Mouse (Mus musculus) neural tube, embryonic 10.5 days (tissue): ENCODE data around the gene Slc22a5.

Source experiments
- DNase-seq: peaks from one replicate; pipeline ENCODE4 v3.0.0-alpha.2; 2017; ENCODE audit warnings: low spot score; ENCODE audit errors: extremely low spot score

The Slc22a5 gene

DNA sequence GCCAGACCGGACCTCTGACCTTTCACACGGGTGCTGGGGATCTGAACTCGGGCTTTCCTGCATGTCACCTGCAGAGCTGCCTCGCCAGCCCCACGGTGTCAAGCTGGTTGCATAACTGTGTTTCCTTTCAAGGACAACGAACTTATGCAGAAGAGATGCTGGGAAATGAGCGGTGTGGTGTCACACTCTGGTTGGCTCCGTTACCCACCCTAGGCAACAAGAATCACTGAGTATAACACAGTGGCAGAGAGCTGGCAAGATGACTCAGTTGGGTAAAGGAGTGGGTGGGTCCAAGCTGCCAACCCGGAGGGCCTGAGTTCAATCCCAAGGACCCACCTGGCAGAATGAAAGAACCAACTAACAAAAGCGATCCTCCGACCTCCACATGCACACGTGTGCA lies 49.9 kb downstream of the Slc22a5 start:
- DNase-seq: no peak

DNA sequence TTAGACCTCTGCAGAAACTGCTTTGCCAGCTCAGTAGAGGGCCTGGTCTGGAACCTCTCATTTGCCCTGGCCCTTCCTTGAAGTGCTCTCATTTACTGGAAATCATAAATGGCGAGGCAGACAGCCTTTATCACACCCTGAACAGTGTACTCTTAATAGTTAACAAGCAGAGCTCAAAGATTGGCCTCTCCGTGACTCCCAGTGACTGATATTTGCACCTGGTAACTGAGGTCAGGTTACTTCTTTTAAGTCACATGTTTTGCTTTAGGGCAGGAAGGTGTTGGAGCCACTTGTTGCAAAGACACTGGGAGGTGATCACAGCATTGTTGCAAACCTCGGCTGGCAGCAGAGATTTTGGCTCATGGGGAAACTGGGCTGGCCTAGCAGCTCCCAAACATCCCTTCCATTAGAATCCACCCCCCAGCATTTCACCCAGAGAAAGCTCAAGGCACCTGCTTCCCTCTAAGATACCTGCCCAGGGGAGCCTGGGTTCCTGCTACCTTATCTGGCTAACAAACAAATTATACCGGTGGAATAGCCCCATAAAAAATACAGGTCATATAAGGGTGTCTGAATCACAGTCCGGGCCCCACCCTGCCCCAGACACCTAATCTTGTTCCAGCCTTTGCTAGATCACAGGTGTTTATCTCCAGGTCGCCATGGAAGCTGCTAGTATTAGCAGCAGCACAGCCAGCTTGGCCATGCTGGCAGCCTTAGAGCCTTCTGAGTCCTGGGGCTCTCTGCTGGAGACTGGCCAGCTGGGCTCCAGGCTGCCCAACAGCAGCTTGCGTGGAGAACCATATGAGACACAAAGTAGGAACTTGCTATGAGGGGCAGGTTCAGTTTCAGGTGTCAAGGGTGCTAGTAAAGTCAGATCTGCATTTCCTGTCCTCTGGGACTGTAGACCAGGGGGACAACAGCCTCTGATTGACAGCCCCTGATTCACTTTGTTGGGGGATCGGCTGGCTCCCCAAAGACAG lies 51.5 kb downstream of the Slc22a5 start:
- DNase-seq: no peak

DNA sequence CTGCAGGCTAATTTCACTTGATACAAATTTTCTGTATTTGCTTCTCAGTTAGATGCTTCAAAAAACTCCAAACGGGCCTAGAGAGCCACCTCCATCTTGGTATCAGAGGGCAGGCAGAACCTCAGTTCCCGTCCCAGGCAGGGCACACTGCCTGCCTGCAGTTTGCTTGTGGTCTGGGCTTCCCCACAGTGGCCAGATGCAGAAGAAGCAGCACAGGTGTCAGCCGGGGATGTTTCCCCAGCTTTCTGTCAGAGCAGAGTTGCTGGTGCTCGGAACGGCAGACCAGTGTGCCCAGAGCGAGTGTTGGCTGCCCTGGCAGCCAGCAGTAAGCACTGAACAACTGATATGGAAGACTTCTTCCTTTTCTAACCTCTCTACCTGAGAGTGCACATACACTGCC lies 52.3 kb downstream of the Slc22a5 start:
- DNase-seq: no peak

DNA sequence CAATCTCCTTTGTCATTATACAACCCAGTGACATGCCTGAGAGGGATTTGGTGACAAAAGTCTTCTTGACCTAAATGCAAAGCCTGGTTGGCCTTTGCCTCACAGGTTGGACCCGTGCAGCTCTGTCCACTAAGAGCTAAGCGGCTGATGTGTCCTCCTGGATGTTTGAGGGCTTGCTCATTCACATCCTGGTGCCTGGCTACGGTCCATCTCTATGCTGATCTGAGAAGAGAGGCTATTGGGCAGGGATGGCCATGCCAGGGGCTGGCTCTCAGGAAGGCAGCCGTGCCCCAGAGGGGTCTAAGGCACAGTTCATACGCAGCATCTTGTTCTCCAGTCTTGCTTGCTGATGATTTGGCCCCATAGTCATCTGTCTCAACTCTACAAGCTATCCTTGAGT lies 53.7 kb downstream of the Slc22a5 start:
- no peak for DNase-seq

DNA sequence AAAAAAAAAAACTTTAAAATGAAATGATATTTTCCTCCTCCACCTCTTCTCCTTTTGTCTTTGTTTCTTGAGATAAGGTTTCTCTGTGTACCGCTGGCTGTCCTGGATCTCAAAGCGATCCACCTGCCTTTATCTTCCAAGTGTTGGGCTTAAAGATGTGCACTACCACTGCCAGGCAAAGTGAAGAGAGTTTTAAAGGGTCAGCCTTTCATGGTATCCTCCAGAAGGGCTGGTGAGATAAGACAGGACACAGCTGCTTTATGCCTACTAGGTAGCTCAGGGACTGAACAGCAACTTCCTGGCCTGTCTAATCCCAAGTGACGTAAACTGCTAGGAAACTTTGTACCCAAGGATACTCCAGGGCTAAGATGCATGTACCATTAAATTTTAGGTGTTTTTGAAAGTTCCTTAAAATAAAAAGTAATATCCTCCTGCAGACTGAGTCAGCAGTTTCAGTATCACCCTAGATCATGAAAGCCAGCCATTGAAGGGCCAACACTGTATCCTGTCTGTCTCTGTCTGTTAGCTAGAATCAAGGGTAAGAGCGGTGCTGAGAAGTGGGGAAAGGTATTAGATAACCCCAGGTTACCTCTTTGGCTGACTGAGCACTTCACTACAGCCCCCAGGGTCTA lies 56.0 kb downstream of the Slc22a5 start:
- no peak for DNase-seq

DNA sequence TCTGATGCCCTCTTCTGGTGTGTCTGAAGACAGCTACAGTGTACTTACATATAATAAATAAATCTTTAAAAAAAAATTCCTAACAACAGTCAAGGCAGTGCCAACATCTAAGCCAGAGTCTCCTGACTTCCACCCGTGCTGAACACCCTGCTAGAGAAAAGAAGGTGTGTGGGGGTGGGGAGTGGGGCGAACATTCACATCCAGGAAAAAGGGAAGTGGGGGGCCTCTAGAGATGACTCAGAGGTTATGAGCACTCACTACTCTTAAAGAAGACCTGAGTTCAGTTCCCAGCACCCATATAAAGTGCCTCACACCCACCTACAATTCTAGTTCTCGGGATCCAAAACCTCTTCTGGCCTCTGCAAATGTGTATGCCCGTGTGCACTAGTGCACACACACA lies 66.1 kb downstream of the Slc22a5 start:
- no peak for DNase-seq

DNA sequence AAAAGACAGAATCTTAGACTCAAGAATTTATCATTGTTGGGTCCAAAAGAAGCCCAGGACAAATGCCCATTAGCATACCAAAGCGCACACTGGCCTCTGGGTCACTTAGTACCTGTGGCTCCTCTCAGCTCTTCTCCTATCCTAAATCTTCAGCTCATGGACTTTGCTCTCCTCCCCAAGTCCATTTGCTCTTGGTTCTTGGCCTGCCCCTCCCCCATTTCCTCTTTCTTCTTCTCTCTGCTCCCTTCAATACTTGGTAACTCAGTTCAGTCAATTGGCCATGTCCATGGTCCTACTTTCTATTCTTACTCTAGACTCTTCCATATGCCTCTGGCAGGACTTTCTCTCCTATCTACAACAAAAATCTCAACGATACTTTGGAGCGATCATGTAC lies 69.5 kb downstream of the Slc22a5 start:
- no peak for DNase-seq

DNA sequence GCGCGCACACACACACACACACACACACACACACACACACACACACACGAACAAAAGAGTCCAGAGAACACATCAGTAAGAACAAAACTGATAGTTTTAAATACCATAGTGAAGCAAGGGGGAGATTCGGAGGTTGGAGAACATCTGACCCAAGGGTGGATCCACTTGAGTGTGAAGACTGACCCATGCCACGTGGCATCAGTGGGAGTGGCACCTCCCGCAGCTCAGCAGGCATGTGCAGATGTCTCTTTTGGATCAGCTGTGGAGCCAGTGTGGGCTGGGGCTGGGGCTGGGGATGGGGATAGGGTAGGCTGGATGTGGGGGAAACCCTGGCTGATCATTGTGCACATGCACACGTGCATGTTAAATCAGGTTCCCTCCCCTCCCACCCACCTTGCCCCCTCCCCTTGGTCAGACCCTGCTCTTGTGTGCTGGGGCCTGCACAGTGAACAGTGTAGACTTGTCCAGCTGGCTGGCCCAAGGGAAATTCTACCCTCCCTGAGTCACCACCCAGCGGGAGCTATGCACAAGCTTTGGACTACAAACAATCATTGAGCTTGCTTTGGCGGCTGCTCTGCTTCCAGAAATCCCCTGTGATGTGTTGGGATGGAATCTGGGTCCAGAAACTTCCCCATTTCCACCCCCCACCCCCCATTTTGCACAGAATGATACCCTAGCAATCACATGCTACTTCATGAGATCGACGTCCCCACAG lies 70.1 kb downstream of the Slc22a5 start:
- no peak for DNase-seq

DNA sequence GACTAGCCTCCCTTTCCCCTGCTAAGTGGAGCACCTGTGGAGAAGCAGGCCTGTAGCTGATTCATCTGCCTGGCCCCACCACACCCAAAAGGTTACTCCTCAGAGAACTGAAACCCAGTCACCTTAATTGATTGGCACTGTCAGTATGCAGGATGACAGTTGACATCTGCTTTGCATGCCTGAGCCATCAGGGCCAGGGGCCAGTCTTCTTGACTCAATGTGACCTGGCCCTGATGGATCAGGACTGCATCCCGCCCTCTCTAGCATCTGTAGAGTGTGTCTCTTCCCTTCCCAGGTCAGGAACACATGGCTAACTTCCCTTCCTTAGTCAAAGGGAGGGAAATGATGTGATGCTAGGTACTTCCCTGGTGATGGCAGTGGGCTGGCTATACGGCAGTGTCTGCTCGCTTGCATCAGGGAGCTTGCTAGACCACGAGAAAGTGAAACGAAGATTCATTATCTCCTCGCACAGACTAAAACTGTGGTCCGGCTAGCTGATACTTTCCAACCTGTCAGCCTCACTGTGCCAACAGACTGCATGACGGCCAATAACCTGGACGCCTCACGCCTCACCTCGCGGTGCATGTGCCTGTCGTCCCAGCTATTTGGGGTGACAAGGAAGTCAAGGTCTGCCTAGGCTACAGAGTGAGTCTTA lies 70.8 kb downstream of the Slc22a5 start:
- DNase-seq: no peak

DNA sequence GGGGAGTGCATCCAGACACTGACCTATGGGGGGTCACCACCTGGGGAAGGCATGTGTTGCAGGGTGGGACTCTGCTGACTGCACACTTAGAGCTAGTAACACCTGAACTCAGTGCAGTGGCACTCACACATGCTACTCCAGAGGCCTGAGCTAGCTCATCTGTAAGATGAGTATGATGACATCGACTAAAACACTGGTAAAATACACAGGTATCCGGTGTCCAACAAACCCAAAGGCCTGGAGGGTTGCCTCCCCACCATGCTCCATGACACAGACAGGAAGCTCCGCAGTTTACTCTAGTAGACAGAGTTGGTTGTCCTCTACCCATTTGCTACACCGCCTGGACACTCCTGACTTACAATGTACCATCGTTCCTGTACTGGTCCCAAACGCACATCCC lies 71.9 kb downstream of the Slc22a5 start:
- DNase-seq: no peak

DNA sequence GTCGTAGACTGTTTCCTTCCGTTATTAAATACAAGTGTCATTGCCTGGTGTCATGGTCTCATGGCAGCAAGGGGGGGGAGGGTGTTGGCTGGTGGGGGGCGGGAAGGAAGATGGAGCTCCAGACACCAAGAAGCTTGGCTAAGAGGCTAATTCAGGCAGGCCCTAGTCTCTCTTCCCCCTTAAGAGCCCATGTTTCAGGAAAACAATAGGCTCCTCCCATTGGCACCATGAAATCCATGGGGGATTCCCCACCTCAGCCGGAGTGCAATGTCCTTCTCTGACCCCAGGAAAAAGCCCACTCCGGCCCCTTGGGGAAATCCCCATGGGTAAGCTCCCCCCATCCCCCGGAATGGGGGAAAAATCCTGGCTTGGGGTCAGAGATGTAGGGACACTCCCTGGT lies 72.7 kb downstream of the Slc22a5 start:
- no peak for DNase-seq

DNA sequence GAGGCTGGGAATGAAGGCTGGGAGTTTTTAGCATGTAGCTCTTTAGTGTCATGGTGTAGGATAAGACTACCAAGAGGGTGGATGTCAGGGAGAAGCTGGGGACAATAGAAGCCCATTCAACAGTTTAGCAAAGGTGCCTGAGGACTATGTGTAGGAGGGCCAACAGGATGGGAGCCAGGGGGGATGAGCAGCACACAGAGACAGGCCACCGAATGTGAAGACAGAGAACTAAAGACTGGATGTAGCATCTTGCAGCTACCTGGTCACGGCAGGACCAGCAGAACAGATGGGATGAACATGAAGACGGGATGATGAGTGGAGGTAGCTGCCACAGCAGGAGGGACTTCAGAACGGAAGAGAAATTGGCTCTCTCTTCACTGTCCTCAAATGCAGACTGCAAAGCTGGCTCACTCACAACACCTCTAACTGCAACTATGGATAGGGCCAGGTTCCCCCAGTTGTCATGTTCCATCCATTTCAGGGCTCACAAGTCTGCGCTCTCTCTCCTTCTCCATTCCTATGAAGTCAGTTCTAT lies 74.6 kb downstream of the Slc22a5 start:
- DNase-seq: no peak

DNA sequence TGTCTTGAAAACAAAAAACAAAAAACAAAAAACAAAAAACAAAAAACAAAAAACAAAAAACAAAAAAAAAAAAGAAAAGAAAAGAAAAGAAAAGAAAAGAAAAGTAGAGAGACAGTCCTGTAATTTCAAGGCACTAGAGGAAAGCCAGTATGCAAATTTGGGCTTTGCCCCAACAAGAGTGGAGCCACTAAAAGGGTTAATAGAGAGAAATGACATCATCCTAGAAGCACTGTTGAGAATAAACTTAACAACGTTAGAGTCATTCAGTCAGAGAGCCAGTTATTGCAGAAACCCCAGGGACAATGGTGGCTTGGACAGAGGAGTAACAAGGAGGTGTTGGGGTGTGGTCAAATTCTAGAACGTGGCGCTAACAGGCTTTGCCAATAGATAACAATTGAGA lies 76.7 kb downstream of the Slc22a5 start:
- no peak for DNase-seq
